Mouse (Mus musculus): ENCODE measurements around the gene Cd200. TPM values are rescaled to one million over a fixed set of nuclear protein-coding genes. Genes with fewer than 3 reads are reported as not detected.

Cd200 gene
- polyA plus RNA-seq, 1 experiment from 2014 or later, result 392 TPM

DNA sequence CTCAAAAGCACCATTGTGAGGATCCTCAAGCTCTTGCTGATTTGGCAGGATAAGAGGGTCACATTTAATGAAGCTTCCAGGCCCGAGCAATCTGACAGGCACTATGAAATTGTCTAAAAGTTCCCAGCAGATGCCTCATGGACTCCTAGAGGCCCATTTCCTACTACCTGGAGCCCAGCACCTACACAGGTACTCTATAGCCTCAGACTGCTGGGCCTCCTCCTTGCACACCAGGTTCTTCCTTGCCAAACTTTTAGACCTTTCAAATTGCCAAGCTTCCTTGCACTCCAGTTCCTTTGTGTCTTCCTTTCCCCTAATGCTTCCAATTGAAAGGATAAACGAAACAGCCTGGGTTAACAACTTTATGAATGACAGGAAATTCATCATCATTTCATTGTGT is 5.9 kb downstream of the Cd200 start:
- H3K36me3 ChIP-seq (ENCODE audit: control insufficient read depth, insufficient read depth, low read length), result no peaks in the 10 kb centered on the region
- no peaks in the 10 kb centered on the region for H3K9me3 ChIP-seq (ENCODE audit: control insufficient read depth, low read length)
- H3K4me2 ChIP-seq (ENCODE audit: low read depth, low read length), result no peak overlapping the region
- H3K4me3 ChIP-seq (ENCODE audit: low read depth, low read length), result no peak overlapping the region
- no peak overlapping the region for H3K27ac ChIP-seq (ENCODE audit: low read depth, low read length)
- 72% methylated on average over 2 of the region's 2 CpGs for WGBS
- no peaks in the 10 kb centered on the region for H3K27me3 ChIP-seq (ENCODE audit: control insufficient read depth, insufficient read depth, low read length)
- no peak overlapping the region for H3K9ac ChIP-seq (replicated peaks; ENCODE audit: low read depth, low read length)
- no peaks in the 10 kb centered on the region; the same call in 1 of the 2 replicates for H3K4me1 ChIP-seq (ENCODE audit: control insufficient read depth, insufficient read depth, low read length)
- no peak for ATAC-seq (ENCODE audit: low read depth)

DNA sequence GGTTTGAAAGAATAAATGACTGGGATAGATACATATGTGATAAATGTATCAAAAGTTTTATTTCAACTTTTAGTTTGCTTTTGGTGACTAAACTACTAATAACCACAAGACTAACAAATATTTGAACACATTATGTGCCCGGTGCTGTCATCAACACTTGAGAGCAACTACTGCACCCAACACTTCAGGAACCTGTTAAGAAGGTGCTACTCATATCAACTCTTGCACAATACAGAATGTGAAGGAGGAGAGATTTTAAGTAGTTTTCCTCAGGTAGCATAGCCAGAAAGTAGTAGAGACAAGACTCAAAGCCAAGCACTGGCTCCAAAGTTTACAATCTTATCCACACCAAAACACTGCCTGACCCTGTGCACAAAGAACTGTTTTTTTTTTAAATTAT is 6.8 kb downstream of the Cd200 start:
- no peaks in the 10 kb centered on the region for H3K27me3 ChIP-seq (ENCODE audit: control insufficient read depth, insufficient read depth, low read length)
- no peaks in the 10 kb centered on the region; the same call in 1 of the 2 replicates for H3K4me1 ChIP-seq (ENCODE audit: control insufficient read depth, insufficient read depth, low read length)
- no peak overlapping the region for H3K4me2 ChIP-seq (ENCODE audit: low read depth, low read length)
- no peaks in the 10 kb centered on the region for H3K36me3 ChIP-seq (ENCODE audit: control insufficient read depth, insufficient read depth, low read length)
- no peak overlapping the region for H3K27ac ChIP-seq (ENCODE audit: low read depth, low read length)
- no peak overlapping the region for H3K4me3 ChIP-seq (ENCODE audit: low read depth, low read length)
- ATAC-seq (ENCODE audit: low read depth), result no peak
- no peaks in the 10 kb centered on the region for H3K9me3 ChIP-seq (ENCODE audit: control insufficient read depth, low read length)
- no peak overlapping the region for H3K9ac ChIP-seq (replicated peaks; ENCODE audit: low read depth, low read length)
- WGBS, result 91% methylated on average over 1 of the region's 1 CpGs

DNA sequence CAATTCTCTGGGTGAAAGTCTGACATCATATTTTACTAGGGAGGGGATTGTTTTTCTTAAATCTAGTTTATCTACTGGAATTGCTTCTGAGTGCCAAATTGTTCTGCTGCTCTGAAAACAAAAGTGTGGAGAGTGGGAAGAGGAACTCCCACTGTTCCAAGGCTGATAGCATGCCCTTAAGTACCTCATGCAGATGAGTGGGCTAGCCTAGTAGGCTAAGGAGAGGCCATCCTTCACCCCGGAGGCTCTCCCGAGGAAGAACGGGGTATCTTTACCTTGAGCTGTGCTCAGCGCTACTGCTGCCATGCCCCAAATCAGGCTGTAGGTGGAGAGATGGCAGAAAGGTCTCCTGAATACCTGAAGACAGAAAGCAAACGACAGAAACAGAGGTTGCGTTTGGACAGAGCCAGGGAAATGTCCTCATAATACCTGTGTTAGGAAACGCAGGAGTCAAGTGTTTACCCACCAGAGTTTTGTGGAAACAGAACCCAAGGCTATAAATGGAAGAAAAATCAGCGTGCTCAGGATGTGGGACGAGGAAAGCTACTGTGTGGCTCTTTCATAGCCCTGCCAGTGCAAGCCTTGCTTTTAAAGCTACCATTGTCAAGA is 8.8 kb downstream of the Cd200 start:
- no peaks in the 10 kb centered on the region for H3K27me3 ChIP-seq (ENCODE audit: control insufficient read depth, insufficient read depth, low read length)
- WGBS, result 67% methylated on average over 9 of the region's 9 CpGs
- no peaks in the 10 kb centered on the region for H3K4me1 ChIP-seq (ENCODE audit: control insufficient read depth, insufficient read depth, low read length)
- no peak overlapping the region for H3K4me3 ChIP-seq (ENCODE audit: low read depth, low read length)
- ATAC-seq (ENCODE audit: low read depth), result no peak
- no peak overlapping the region for H3K4me2 ChIP-seq (ENCODE audit: low read depth, low read length)
- no peaks in the 10 kb centered on the region for H3K9me3 ChIP-seq (ENCODE audit: control insufficient read depth, low read length)
- no peak overlapping the region for H3K9ac ChIP-seq (replicated peaks; ENCODE audit: low read depth, low read length)
- no peak overlapping the region for H3K27ac ChIP-seq (ENCODE audit: low read depth, low read length)
- peaks cover 5% of the 10 kb centered on the region; the same call in 1 of the 2 replicates for H3K36me3 ChIP-seq (ENCODE audit: control insufficient read depth, insufficient read depth, low read length)

DNA sequence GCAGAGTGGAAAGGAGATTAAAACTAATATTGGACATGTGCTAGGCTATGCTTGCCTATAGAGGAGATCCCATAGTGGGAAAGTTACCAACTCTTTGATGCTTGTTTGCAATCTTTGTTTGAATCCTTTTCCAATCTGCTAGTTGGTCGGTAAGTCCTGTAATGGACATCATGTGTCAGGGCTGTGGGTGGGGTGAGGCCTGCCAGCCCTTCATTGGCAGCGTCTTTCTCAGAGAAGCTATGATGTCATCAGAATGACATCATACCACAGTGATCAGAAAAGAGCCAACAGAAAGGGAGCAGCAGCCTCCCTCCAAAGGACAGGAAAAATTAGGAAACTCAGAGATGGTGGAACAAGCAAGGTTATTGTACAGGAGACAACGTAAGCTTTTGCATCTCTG is 9.4 kb downstream of the Cd200 start:
- ATAC-seq (ENCODE audit: low read depth), result no peak
- Histone ChIP-seq H3K9ac (replicated peaks; ENCODE audit: low read depth, low read length) (no peak overlapping the region), H3K27me3 (ENCODE audit: control insufficient read depth, insufficient read depth, low read length) (no peaks in the 10 kb centered on the region), H3K4me3 (ENCODE audit: low read depth, low read length) (no peak overlapping the region), H3K4me1 (ENCODE audit: control insufficient read depth, insufficient read depth, low read length) (no peaks in the 10 kb centered on the region), H3K27ac (ENCODE audit: low read depth, low read length) (no peak overlapping the region), H3K4me2 (ENCODE audit: low read depth, low read length) (no peak overlapping the region), H3K9me3 (ENCODE audit: control insufficient read depth, low read length) (no peaks in the 10 kb centered on the region), H3K36me3 (ENCODE audit: control insufficient read depth, insufficient read depth, low read length) (peaks cover 11% of the 10 kb centered on the region; the same call in 1 of the 2 replicates)
- WGBS, result 95% methylated on average over 3 of the region's 3 CpGs

DNA sequence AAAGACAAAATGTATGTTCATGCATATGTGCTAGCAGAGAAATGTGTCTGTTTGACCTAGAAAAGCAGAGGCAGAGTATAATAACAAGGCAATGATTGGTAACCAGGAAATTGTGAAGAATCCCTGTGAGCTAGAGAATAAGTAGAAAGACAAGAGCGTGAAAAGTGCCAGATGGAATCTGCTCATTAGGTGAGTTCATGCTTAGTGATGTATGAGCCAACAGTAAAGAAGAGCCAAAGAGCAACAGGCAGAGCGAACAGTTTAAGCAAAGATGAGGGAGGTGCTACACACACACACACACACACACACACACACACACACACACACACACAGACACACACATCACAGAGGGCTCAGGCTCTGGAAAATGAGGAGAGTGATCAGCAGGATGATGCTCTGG is 11.4 kb downstream of the Cd200 start:
- no peak overlapping the region for H3K27ac ChIP-seq (ENCODE audit: low read depth, low read length)
- no peak for ATAC-seq (ENCODE audit: low read depth)

DNA sequence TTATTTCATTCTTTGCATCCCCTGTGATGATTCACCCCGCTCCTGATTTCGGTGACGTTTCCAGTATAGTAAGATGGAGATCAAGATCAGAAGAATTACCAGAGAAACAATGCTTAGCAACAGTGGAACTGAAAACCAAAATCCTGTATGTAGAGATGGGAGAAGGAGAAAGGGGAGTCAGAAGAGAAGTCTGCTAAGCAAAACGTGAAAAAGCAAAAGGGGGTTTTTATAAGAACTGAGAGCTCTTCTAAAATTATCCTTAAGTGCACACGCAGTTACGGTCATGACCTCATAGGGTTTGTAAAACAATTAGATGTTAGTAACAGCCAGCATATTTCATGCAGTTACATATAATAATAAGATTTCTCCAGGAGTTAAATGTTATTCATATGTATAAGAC is 16.6 kb downstream of the Cd200 start:
- H3K9ac ChIP-seq (replicated peaks; ENCODE audit: low read depth, low read length), result no peak overlapping the region
- H3K27me3 ChIP-seq (ENCODE audit: control insufficient read depth, insufficient read depth, low read length), result no peaks in the 10 kb centered on the region
- no peak overlapping the region for H3K4me2 ChIP-seq (ENCODE audit: low read depth, low read length)
- no peaks in the 10 kb centered on the region for H3K4me1 ChIP-seq (ENCODE audit: control insufficient read depth, insufficient read depth, low read length)
- 93% methylated on average over 6 of the region's 6 CpGs for WGBS
- H3K4me3 ChIP-seq (ENCODE audit: low read depth, low read length), result no peak overlapping the region
- H3K36me3 ChIP-seq (ENCODE audit: control insufficient read depth, insufficient read depth, low read length), result peaks cover 29% of the 10 kb centered on the region
- H3K9me3 ChIP-seq (ENCODE audit: control insufficient read depth, low read length), result no peaks in the 10 kb centered on the region
- H3K27ac ChIP-seq (ENCODE audit: low read depth, low read length), result no peak overlapping the region
- no peak for ATAC-seq (ENCODE audit: low read depth)

More for the DNA sequence above, 11.4 kb downstream of the Cd200 start:
- Histone ChIP-seq H3K9me3 (ENCODE audit: control insufficient read depth, low read length) (no peaks in the 10 kb centered on the region), H3K9ac (replicated peaks; ENCODE audit: low read depth, low read length) (no peak overlapping the region), H3K36me3 (ENCODE audit: control insufficient read depth, insufficient read depth, low read length) (peaks cover 25% of the 10 kb centered on the region), H3K27me3 (ENCODE audit: control insufficient read depth, insufficient read depth, low read length) (no peaks in the 10 kb centered on the region), H3K4me3 (ENCODE audit: low read depth, low read length) (no peak overlapping the region), H3K4me1 (ENCODE audit: control insufficient read depth, insufficient read depth, low read length) (no peaks in the 10 kb centered on the region), H3K4me2 (ENCODE audit: low read depth, low read length) (no peak overlapping the region)
- 67% methylated on average over 2 of the region's 2 CpGs for WGBS

DNA sequence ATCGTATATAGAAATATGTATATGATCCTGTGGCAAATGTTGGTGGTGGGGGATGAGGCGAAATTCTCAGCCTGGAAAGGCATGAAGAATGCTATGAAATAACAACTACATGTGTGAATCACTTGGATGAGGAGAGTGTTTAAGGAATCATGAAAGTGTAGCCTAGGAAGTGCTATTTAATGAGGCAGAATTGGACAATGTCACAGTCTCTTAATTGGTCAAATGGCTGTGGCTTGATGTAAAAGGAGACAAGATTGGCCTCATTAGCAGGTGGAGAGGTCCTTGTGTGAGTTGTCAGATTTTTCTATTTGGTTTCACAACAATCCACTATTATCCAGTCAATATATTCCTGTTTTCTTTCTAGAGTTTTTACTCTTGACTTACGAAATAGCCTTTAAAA is 17.2 kb downstream of the Cd200 start:
- peaks cover 34% of the 10 kb centered on the region for H3K36me3 ChIP-seq (ENCODE audit: control insufficient read depth, insufficient read depth, low read length)
- no peaks in the 10 kb centered on the region for H3K4me1 ChIP-seq (ENCODE audit: control insufficient read depth, insufficient read depth, low read length)
- WGBS, result 97% methylated on average over 3 of the region's 3 CpGs
- H3K27me3 ChIP-seq (ENCODE audit: control insufficient read depth, insufficient read depth, low read length), result no peaks in the 10 kb centered on the region
- H3K9ac ChIP-seq (replicated peaks; ENCODE audit: low read depth, low read length), result no peak overlapping the region
- no peak overlapping the region for H3K4me2 ChIP-seq (ENCODE audit: low read depth, low read length)
- no peak for ATAC-seq (ENCODE audit: low read depth)
- no peaks in the 10 kb centered on the region for H3K9me3 ChIP-seq (ENCODE audit: control insufficient read depth, low read length)
- H3K27ac ChIP-seq (ENCODE audit: low read depth, low read length), result no peak overlapping the region
- H3K4me3 ChIP-seq (ENCODE audit: low read depth, low read length), result no peak overlapping the region

DNA sequence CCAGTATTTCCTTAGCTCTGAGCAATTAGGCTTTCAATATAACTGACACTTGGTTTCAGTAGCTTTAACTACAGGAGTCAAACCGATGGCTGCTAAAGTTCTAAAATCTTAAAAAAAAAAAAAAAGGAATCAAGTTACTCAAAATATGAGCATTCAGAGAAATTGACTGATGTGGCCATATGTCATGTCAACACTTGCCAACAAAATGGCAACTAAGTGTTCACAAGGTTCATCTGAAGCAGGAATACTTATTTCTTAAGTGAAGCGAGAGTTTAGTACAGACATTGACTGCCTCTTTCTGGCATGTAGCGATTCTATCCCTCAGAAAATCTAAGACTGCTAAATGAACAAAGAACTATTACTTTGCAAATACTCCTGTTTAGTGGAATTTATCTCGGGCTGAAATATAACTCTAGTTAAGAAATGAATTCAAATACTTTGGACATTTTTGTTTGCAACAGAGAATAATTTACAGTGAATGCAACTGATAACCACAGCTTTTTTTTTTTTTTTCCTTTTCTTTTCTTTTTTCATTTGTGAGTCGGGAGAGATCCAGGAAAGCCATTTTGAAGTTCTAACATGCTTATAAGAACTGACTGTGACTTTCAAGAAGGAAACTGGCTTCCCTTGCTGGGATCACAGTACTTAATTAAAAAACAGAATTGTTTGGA is 18.4 kb downstream of the Cd200 start:
- Histone ChIP-seq H3K36me3 (ENCODE audit: control insufficient read depth, insufficient read depth, low read length) (peaks cover 34% of the 10 kb centered on the region), H3K4me1 (ENCODE audit: control insufficient read depth, insufficient read depth, low read length) (no peaks in the 10 kb centered on the region), H3K27ac (ENCODE audit: low read depth, low read length) (no peak overlapping the region), H3K9me3 (ENCODE audit: control insufficient read depth, low read length) (no peaks in the 10 kb centered on the region), H3K9ac (replicated peaks; ENCODE audit: low read depth, low read length) (no peak overlapping the region), H3K27me3 (ENCODE audit: control insufficient read depth, insufficient read depth, low read length) (no peaks in the 10 kb centered on the region), H3K4me3 (ENCODE audit: low read depth, low read length) (no peak overlapping the region), H3K4me2 (ENCODE audit: low read depth, low read length) (no peak overlapping the region)
- 91% methylated on average over 5 of the region's 5 CpGs for WGBS
- ATAC-seq (ENCODE audit: low read depth), result no peak

DNA sequence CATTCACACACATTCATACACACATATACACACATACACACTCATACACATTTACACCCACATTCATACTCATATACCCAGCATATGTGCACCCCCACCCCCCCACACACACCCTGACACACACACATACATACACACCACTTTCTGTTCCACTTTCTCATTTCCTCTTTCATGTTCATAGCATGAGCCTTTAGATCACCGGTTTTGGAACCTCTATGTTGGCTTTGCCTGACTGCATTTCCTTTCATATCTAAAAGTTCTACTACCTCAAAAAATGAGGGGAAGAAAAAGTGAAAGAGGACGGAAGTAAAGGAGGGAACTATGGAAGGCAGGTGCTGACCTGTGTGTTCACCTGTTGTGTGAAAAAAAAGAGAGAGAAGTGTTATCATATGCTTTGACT is 19.0 kb downstream of the Cd200 start:
- Histone ChIP-seq H3K27me3 (ENCODE audit: control insufficient read depth, insufficient read depth, low read length) (no peaks in the 10 kb centered on the region), H3K36me3 (ENCODE audit: control insufficient read depth, insufficient read depth, low read length) (peaks cover 28% of the 10 kb centered on the region), H3K4me2 (ENCODE audit: low read depth, low read length) (no peak overlapping the region), H3K27ac (ENCODE audit: low read depth, low read length) (no peak overlapping the region), H3K4me3 (ENCODE audit: low read depth, low read length) (no peak overlapping the region), H3K9me3 (ENCODE audit: control insufficient read depth, low read length) (no peaks in the 10 kb centered on the region), H3K9ac (replicated peaks; ENCODE audit: low read depth, low read length) (no peak overlapping the region), H3K4me1 (ENCODE audit: control insufficient read depth, insufficient read depth, low read length) (no peaks in the 10 kb centered on the region)
- 86% methylated on average over 2 of the region's 2 CpGs for WGBS
- ATAC-seq (ENCODE audit: low read depth), result no peak

Data from neural tube, embryonic 14.5 days (tissue).